13 mouse cellular contexts compared by ENCODE assay signal in the genomic region with DNA sequence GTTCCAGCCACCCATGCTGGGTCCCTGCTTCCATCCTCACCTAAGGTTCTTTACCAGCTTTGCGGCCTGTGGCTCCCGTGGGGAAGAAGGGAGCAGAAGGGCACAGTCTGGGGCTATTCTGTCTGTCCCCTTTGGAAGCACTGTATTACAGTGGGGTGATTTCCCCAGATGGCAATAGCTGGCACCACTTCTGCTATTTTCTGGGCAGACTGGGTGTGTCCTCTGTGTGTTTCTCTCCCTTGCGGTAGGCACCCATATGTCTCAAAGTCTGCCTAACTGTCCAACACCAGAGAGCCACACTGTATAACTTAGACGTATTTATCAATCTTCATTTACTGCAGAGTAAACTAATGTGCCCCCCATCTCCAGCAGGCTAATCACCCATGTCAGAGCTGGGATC.
DNase-seq lines count a peak whose midpoint lies in the region; ATAC-seq lines count a peak whose summit lies in the region.
"Had no signal": no experiment of that assay in that cellular context is flagged by ENCODE, and none has a peak within 500 bp of the region (broad histone marks: within the 10 kb centered on the region; RNA-seq: fewer than 3 reads in every experiment).

No protein-coding gene starts in this region.

- ATAC-seq in hindbrain, embryonic 11.5 days (ENCODE audit: low FRiP score), result no peak
- no peak for ATAC-seq in hindbrain, embryonic 14.5 days (ENCODE audit: low FRiP score)
- ATAC-seq in forebrain, embryonic 15.5 days (replicated peaks), result peak; percentile 65
- ATAC-seq in erythroblast, adult 5-6 weeks (replicated peaks; ENCODE audit: low FRiP score, poor library complexity, severe bottlenecking), result no peak

- 92% methylated on average over 4 of the region's 4 CpGs for WGBS in hindbrain, embryonic 11.5 days
- 69% methylated on average over 4 of the region's 4 CpGs for WGBS in hindbrain, embryonic 14.5 days
- WGBS in forebrain, embryonic 15.5 days, result 80% methylated on average over 4 of the region's 4 CpGs
- 21% methylated on average over 4 of the region's 4 CpGs for WGBS in macrophage (ENCODE audit: missing documents)

- peak overlapping the region; percentile 19; the same call in 1 of the 2 replicates for H3K9ac ChIP-seq in hindbrain, embryonic 11.5 days (ENCODE audit: low read depth, low read length)
- no peak overlapping the region for H3K9ac ChIP-seq in hindbrain, embryonic 14.5 days
- no peak overlapping the region for H3K9ac ChIP-seq in forebrain, embryonic 15.5 days (replicated peaks)
- H3K9ac ChIP-seq: liver, embryonic 14.5 days had no signal

- H3K36me3 ChIP-seq in hindbrain, embryonic 11.5 days (ENCODE audit: control insufficient read depth, insufficient read depth, low read length), result no peaks in the 10 kb centered on the region
- no peaks in the 10 kb centered on the region for H3K36me3 ChIP-seq in hindbrain, embryonic 14.5 days (replicated peaks; ENCODE audit: control insufficient read depth, insufficient read depth)
- H3K36me3 ChIP-seq in forebrain, embryonic 15.5 days, result no peaks in the 10 kb centered on the region
- H3K36me3 ChIP-seq in macrophage (ENCODE audit: inconsistent target), result no peaks in the 10 kb centered on the region

- H3K27me3 ChIP-seq in hindbrain, embryonic 11.5 days (ENCODE audit: control insufficient read depth, insufficient read depth, low read length), result no peaks in the 10 kb centered on the region
- no peaks in the 10 kb centered on the region for H3K27me3 ChIP-seq in hindbrain, embryonic 14.5 days (ENCODE audit: control insufficient read depth, insufficient read depth, low read length)
- H3K27me3 ChIP-seq in forebrain, embryonic 15.5 days, result no peaks in the 10 kb centered on the region

- intact Hi-C loops in left cerebral cortex, postnatal 14 days (cut with DNase I), result no loop called here

- H3K4me3 ChIP-seq in hindbrain, embryonic 11.5 days (ENCODE audit: low read depth, low read length), result no peak overlapping the region
- no peak overlapping the region for H3K4me3 ChIP-seq in hindbrain, embryonic 14.5 days (replicated peaks; ENCODE audit: low read length)
- H3K4me3 ChIP-seq in forebrain, embryonic 15.5 days, result no peak overlapping the region
- H3K4me3 ChIP-seq in macrophage (ENCODE audit: inconsistent target), result no peak overlapping the region
- H3K4me3 ChIP-seq: myocyte had no signal

- no peaks in the 10 kb centered on the region for H3K9me3 ChIP-seq in hindbrain, embryonic 11.5 days (ENCODE audit: control insufficient read depth, low read length)
- no peaks in the 10 kb centered on the region for H3K9me3 ChIP-seq in hindbrain, embryonic 14.5 days (ENCODE audit: control insufficient read depth, low read length)
- no peaks in the 10 kb centered on the region for H3K9me3 ChIP-seq in forebrain, embryonic 15.5 days

- H3K4me1 ChIP-seq in hindbrain, embryonic 11.5 days (replicated peaks; ENCODE audit: control insufficient read depth, insufficient read depth, low read length), result peaks cover 6% of the 10 kb centered on the region; the same call in 1 of the 2 replicates
- H3K4me1 ChIP-seq in hindbrain, embryonic 14.5 days (replicated peaks; ENCODE audit: control insufficient read depth, insufficient read depth, low read length), result peaks cover 28% of the 10 kb centered on the region
- peaks cover 29% of the 10 kb centered on the region for H3K4me1 ChIP-seq in forebrain, embryonic 15.5 days

- no peak overlapping the region for H3K4me2 ChIP-seq in hindbrain, embryonic 11.5 days (replicated peaks; ENCODE audit: low read depth, low read length)
- no peak overlapping the region for H3K4me2 ChIP-seq in hindbrain, embryonic 14.5 days (replicated peaks)
- H3K4me2 ChIP-seq in forebrain, embryonic 15.5 days (replicated peaks), result no peak overlapping the region

- no peak overlapping the region; the same call in 1 of the 2 replicates for H3K27ac ChIP-seq in hindbrain, embryonic 11.5 days (ENCODE audit: low read depth, low read length)
- H3K27ac ChIP-seq in hindbrain, embryonic 14.5 days, result no peak overlapping the region
- H3K27ac ChIP-seq in forebrain, embryonic 15.5 days (replicated peaks), result no peak overlapping the region
- peak overlapping the region; percentile 46 for H3K27ac ChIP-seq in macrophage
- H3K27ac ChIP-seq: liver, embryonic 14.5 days had no signal

- no peaks in the 10 kb centered on the region for H3K79me2 ChIP-seq in macrophage (ENCODE audit: inconsistent target)

- no peak for DNase-seq in hindbrain, embryonic 11.5 days (ENCODE audit: low spot score)
- no peak for DNase-seq in hindbrain, embryonic 14.5 days (ENCODE audit: low spot score)
- DNase-seq in A20 (ENCODE audit: low read depth, low spot score), result peak; percentile 59
- DNase-seq in left cerebral cortex, postnatal 14 days (ENCODE audit: low spot score in 2 of 2), result no peak
- DNase-seq in kidney, adult 18-20 months, result no peak
- DNase-seq: heart, postnatal 4 days; kidney, postnatal 14 days; thymus, postnatal 4 days had no signal
